Mouse (Mus musculus): ENCODE measurements at regions not wholly inside any gene's neighbourhood (a gene's known extent, or its start where the extent isn't known, plus 50 kb on each side); places are given as distances from the start of the nearest gene placed in this dataset.
A peak's percentile ranks its signal among the peaks of the same experiment; 100 is the strongest.

GRCm38 (mm10) chr10:117560396-117561278 lies 68.7 kb upstream of the Cpm start:
- Histone ChIP-seq H3K27ac (ENCODE audit: insufficient read depth, low read depth) (no peak overlapping the region), H3K4me3 (replicated peaks in 1 of 3; ENCODE audit: low read depth in 2 of 3, low read length in 2 of 3, poor library complexity in 1 of 3) (no peak overlapping the region), H3K9me3 (replicated peaks; ENCODE audit: low read length) (no peaks in the 10 kb centered on the region), H3K4me2 (ENCODE audit: insufficient read depth, low read depth, poor library complexity, severe bottlenecking) (no peak overlapping the region), H3K4me1 (ENCODE audit: control insufficient read depth in 1 of 2, insufficient read depth in 2 of 2) (peaks cover 2 to 29% of the 10 kb centered on the region in 2 experiments; a peak in 3 of 4 replicates), H3K36me3 (replicated peaks in 1 of 2; ENCODE audit: control insufficient read depth in 1 of 2, insufficient read depth in 1 of 2, low read length in 1 of 2) (no peaks in the 10 kb centered on the region), H3K9ac (ENCODE audit: insufficient read depth, low read depth) (no peak overlapping the region), H3K27me3 (replicated peaks) (peaks cover 21% of the 10 kb centered on the region), H3K79me2 (replicated peaks; ENCODE audit: control insufficient read depth, extremely low read depth, insufficient read depth, poor library complexity, severe bottlenecking) (no peaks in the 10 kb centered on the region)
- in situ Hi-C loops (cut with MboI; ENCODE audit: low pct_ligation_motif_present, low pct_unique_long_range_greater_than_20kb, low sequenced_read_pairs) (no loop called here), dilution Hi-C loops (cut with MboI; ENCODE audit: extremely low pct_ligation_motif_present, extremely low pct_unique_long_range_greater_than_20kb, low sequenced_read_pairs) (no loop called here)
- DNase-seq (ENCODE audit: extremely low read depth) = no peak
- no peak for TF ChIP-seq POLR2AphosphoS2 (IDR thresholded peaks at IDR 0.05; ENCODE audit: low read depth, low read length)
- TF ChIP-seq BHLHE40 (IDR thresholded peaks at IDR 0.05; ENCODE audit: low read depth, low read length) = no peak
- no peak for TF ChIP-seq JUN (IDR thresholded peaks at IDR 0.05; ENCODE audit: insufficient read depth, low read depth, low read length)
- TF ChIP-seq RAD21 (IDR thresholded peaks at IDR 0.05; ENCODE audit: low read depth, low read length) = no peak
- no peak for TF ChIP-seq CHD1 (IDR thresholded peaks at IDR 0.05; ENCODE audit: low read depth, low read length)

- Histone ChIP-seq H3K4me1 (ENCODE audit: control insufficient read depth in 1 of 2, insufficient read depth in 2 of 2) (peaks cover 2 to 29% of the 10 kb centered on the region in 2 experiments; a peak in 3 of 4 replicates), H3K36me3 (replicated peaks in 1 of 2; ENCODE audit: control insufficient read depth in 1 of 2, insufficient read depth in 1 of 2, low read length in 1 of 2) (no peaks in the 10 kb centered on the region), H3K9me3 (replicated peaks; ENCODE audit: low read length) (no peaks in the 10 kb centered on the region), H3K4me2 (ENCODE audit: insufficient read depth, low read depth, poor library complexity, severe bottlenecking) (peak overlapping the region; percentile 67), H3K27ac (ENCODE audit: insufficient read depth, low read depth) (no peak overlapping the region), H3K4me3 (replicated peaks in 1 of 3; ENCODE audit: low read depth in 2 of 3, low read length in 2 of 3, poor library complexity in 1 of 3) (no peak overlapping the region), H3K27me3 (replicated peaks) (peaks cover 29% of the 10 kb centered on the region), H3K9ac (ENCODE audit: insufficient read depth, low read depth) (no peak overlapping the region), H3K79me2 (replicated peaks; ENCODE audit: control insufficient read depth, extremely low read depth, insufficient read depth, poor library complexity, severe bottlenecking) (no peaks in the 10 kb centered on the region)
- DNase-seq (ENCODE audit: extremely low read depth) = peak; percentile 88
- in situ Hi-C loops (cut with MboI; ENCODE audit: low pct_ligation_motif_present, low pct_unique_long_range_greater_than_20kb, low sequenced_read_pairs) = no loop called here
- dilution Hi-C loops (cut with MboI; ENCODE audit: extremely low pct_ligation_motif_present, extremely low pct_unique_long_range_greater_than_20kb, low sequenced_read_pairs) = no loop called here
- no peak for TF ChIP-seq TBP (conservative IDR thresholded peaks at IDR 0.05; ENCODE audit: low read depth, low read length)
- peak; percentile 28; the same call in 1 of the 2 replicates for TF ChIP-seq ZNF384 (IDR thresholded peaks at IDR 0.05; ENCODE audit: low read depth, low read length)
- 0 out of 2 replicates have a peak, but pooled peaks have one; percentile 34 for TF ChIP-seq SIN3A (IDR thresholded peaks at IDR 0.05; ENCODE audit: low read length)
- no peak for TF ChIP-seq USF1 (IDR thresholded peaks at IDR 0.05; ENCODE audit: low read depth, low read length)
- TF ChIP-seq GABPA (IDR thresholded peaks at IDR 0.05; ENCODE audit: insufficient replicate concordance, low read depth, low read length) = no peak
- TF ChIP-seq KAT2A (IDR thresholded peaks at IDR 0.05; ENCODE audit: insufficient replicate concordance, low read length) = no peak
- TF ChIP-seq RAD21 (IDR thresholded peaks at IDR 0.05; ENCODE audit: low read depth, low read length) = no peak
- TF ChIP-seq IRF4 (IDR thresholded peaks at IDR 0.05; ENCODE audit: low read depth, low read length) = peak; percentile 56; the same call in 1 of the 2 replicates
- TF ChIP-seq TCF12 (IDR thresholded peaks at IDR 0.05; ENCODE audit: low read depth, low read length) = peak; percentile 96
- TF ChIP-seq USF2 (conservative IDR thresholded peaks at IDR 0.05; ENCODE audit: low read depth, low read length) = no peak
- no peak for TF ChIP-seq ZC3H11A (IDR thresholded peaks at IDR 0.05; ENCODE audit: low read depth, low read length)
- TF ChIP-seq MXI1 (IDR thresholded peaks at IDR 0.05; ENCODE audit: low read depth, low read length) = no peak
- no peak for TF ChIP-seq JUN (IDR thresholded peaks at IDR 0.05; ENCODE audit: insufficient read depth, low read depth, low read length)
- TF ChIP-seq EP300 (IDR thresholded peaks at IDR 0.05; ENCODE audit: low read length) = peak; percentile 71; the same call in 1 of the 2 replicates
- TF ChIP-seq ELF1 (IDR thresholded peaks at IDR 0.05; ENCODE audit: low read depth, low read length) = 0 out of 2 replicates have a peak, but pooled peaks have one; percentile 35
- no peak for TF ChIP-seq POLR2AphosphoS2 (IDR thresholded peaks at IDR 0.05; ENCODE audit: low read depth, low read length)
- TF ChIP-seq UBTF (IDR thresholded peaks at IDR 0.05; ENCODE audit: low read depth, low read length) = no peak
- peak; percentile 72 for TF ChIP-seq ETS1 (conservative IDR thresholded peaks at IDR 0.05; ENCODE audit: low read depth, low read length)
- TF ChIP-seq BHLHE40 (IDR thresholded peaks at IDR 0.05; ENCODE audit: low read depth, low read length) = peak; percentile 83
- TF ChIP-seq CTCF (conservative IDR thresholded peaks at IDR 0.05 in 1 of 2, IDR thresholded peaks at IDR 0.05 in 1 of 2; ENCODE audit: low read depth in 2 of 2, low read length in 2 of 2) = no peak
- no peak for TF ChIP-seq E2F4 (IDR thresholded peaks at IDR 0.05; ENCODE audit: insufficient replicate concordance, low read depth, low read length)
Measured at GRCm38 (mm10) chr10:117559615-117560395, 69.5 kb upstream of the Cpm start.

Measured in CH12.LX (cell line).